Mouse (Mus musculus) cerebellum, postnatal 4 days (tissue): ENCODE data around the gene Immp2l.

Source experiments
- DNase-seq, 2 experiments: peaks; one replicate each; pipeline ENCODE4 v3.0.0; 2022; ENCODE audit warnings: low spot score in 2 of 2, mixed read lengths in 1 of 2

Immp2l gene

DNA sequence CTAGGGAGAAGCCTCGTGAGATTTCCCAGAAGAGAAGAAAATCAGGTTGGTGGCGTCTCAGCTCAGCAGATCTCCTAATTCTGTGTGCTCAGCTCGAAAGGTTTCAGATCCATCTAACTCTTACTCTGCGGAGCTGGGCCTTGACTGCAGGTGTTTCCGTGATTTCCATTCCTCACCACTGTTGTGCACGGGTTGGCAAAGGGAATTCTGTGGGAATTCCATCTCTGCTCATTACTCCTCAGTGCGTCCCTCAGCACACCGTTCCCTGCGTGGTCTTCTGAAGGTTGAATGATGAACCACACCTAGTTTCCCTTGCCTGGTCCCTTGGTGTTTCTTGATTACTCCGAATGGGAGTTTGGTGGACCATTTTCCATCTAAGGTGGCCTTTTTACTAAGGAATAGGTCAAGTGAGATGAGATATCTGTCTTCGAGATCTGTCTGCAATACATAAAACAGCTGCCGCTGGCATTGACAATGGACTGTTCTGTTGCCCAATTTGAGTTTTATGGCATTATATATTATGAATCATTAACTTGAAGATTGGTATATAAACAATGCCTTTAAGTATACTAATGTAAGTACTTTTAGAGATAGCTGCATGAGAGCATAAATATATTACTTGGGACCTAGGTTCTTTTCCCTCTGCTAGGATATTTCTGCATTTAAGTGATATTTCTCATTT is 23.3 kb downstream of the Immp2l start:
- no peak for DNase-seq

DNA sequence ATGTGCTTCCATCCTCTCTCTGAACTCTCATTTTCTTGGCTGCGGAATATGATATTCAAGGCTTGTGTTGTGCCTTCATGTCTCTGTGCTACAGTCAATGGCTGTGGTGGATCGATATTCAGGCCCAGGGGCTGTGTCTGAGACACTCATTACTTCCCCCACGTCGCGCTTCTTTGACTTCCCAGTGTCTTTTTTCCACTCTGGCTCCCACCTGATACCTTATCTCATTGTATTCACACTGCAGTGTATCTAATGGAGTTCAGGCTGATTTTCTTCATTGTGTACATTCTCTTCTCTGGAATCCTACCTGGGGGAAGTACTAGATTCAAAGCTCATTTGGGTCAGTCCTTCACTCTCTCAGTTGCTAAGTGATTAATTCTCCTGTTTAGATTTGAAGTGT is 27.1 kb downstream of the Immp2l start:
- DNase-seq: no peak

DNA sequence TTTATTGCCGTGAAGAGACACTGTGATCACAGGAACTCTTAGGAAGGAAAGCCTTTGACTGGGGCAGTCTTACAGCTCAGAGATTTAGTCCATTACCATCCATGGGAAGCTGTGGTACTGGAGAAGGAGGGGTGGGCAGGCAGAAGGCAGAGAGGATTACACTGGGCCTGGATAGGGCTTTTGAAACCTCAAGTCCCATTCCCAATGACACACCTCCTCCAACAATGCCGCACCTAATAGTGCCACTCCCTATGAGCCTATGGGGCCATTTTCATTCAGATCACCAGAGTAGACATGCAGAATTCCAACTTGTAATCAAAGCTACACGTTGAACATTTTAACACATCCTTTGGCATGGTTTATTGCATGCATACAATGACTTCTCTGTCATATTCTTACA is 29.0 kb downstream of the Immp2l start:
- no peak for DNase-seq

DNA sequence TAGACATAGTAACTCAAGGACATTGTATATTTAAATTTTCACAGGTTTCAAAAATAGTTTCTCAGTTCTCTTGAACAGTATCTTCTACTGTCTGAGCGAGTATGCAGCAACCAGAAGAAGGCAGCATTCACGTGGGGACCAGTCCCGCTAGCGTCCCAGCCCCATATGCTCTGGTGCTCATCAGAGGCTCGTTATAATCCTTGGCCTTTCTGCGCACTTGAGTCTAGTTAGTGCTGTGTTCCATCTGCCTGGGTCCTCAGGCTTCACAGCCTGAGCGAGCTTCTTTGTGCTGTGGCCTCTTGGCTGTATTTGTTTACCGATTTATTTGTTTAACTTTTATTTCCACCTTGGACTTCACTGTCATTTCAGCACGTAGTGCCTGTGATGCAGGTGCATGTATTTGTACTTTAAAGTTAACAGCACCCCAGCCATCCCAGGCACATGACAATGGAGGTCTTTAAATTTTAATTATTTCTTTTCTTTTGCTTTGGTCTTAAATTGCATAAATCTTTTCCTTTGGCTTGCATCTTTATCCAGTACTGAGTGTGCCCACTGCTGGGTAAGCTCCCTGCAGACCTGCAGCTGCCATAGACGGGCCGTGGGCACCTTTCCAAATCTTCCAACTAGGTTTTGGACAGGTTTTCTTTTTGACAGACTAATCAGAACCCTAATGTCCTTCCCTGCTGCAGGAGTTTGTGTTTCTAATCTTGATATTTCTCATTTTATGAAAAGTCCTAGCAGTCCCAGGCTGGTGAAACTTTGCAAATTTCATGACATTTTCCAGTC is 30.3 kb downstream of the Immp2l start:
- DNase-seq: peak in 1 of 2 experiments; percentile 57

DNA sequence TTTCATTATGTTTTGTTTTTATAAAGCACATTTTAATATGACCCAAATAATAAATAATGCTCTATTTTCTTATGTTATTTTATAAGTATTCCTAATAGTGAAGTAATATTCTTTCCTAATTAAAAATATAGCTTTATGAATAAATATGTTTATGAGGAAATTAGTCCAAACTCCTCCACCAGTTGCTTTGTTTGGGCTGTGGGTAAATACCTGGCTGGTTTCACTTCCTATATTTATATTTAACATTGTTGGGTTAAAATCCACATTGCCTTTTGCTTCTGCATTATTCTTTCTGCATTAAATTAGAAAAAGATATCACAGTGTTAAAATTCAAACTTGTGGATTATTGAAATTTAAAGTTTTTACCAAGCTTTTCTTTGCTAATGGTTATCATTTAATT is 32.1 kb downstream of the Immp2l start:
- DNase-seq: no peak

DNA sequence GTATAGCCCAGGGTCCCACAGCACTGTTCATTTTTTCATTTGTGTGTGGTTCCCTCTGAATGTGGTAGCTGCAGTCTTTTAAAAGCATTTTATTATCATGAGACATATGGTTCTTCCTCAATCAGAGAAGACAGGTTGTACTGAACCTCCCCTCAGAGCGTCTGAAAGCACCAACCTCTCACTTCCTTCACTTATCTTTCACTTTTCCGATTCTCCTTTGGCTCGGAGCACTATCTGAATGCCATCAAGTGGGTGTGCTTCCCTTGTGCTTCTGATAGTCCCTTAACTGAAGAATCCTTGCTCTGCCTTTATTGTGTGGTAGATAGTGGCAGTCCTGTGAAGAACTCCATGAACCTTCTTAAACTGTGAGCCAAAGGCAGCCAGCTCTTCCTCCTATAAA is 39.4 kb downstream of the Immp2l start:
- DNase-seq: no peak

DNA sequence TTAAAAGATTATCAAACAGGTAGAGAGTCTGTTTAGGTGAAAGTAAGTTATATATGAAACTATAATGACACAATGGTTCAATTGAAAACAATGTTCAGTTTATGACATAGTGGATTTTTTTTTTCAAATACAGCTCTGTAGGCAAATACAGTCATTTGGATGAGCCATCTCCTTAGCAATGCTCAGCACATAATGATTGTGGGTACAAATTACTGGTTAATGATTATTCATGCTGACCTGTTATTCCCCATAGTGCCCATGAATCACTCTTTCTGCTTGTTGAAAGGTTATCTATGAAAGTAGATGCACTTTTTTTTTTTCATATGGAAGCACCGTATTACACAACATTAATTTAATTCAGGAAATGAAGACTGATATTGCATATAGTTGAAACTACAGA is 58.0 kb downstream of the Immp2l start:
- no peak for DNase-seq

DNA sequence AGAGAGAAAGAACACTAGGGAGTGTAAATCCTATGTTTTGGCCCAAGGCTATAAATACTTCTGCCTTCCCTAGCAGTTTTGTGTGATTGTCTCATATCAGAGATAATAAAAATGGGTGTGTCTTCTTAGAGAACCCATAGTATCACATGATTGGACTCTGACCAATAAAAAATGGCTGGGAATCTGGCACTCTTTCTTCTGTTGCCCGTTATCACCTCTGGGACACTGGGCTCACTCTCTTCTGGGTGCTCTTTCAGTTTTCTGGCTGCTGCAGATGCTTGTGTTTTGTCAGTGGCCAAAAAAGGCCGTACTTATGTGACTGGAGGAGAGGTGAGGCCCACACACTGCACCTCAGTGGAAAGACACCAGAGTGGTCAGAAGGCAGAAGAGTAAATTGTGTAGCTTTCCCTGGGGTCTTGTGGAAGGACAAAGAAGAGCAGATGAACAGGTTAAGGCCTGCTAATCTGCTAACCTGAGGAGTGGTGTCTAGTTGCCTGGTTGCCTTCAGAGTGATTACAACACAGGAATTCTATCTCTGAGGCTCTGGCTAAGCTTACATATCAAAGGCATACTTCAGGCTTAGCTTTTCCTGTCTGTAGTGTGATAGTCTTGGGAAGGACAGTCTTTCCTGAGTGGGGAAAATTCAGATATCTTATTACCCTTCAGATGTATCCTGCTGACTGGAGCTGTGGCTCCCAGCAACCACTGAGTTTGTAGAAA is 60.6 kb downstream of the Immp2l start:
- no peak for DNase-seq

DNA sequence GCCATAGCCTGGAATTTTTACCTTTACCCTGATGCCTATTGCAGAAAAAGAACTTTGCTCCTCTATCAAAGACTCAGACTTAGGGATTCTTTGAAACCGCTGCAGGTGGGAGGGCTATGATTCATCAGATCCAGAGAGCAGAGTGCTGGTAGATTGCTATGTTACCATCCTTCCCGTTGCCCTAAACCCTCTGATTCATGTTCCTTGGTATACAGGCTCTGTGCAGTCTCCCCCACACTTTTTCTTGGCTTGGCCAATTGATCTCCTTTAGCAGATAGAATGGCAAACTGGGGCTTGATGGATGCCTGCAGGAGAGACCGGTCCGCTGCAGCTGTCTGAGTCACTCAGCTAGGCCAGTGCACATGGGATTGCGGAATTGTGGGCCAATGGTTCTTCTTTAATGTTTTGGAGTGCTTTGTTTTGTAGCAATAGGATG is 66.1 kb downstream of the Immp2l start:
- DNase-seq: no peak

DNA sequence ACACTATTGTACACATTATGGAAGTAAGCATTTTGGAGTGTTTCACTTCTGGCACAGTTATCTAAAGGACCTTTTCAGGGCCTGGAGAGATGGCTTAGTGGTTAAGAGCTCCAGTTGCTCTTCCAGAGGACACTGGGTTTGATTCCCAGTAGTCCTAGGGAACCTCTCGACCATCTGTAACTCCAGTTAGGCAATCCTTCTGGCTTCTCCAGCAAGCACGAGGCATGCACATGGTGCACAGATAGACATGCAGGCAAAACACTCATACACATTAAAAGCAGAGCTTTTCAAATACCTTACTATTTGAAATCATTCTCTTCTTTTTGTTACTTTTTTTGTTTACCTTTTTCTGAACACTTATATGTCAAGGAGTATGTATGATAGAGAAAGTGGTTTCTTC is 66.9 kb downstream of the Immp2l start:
- DNase-seq: no peak

DNA sequence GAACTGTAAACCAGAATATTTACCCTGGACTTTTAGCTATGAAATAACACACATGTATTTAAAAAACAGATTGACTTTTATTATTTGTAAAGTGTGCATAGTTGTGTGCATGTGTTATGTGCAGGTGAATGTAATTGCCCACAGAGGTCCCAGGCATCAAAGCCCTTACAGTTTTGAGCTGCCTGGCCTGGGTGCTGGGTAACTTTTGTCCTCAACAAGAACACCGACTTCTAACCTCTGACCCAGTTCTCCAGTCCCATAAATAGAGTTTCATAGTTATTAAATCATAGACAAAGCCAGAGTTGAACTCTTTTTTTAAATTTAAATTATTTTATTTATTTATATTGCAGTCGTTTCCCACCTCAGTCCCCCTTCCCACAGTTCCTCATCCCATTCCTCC is 67.4 kb downstream of the Immp2l start:
- DNase-seq: no peak

DNA sequence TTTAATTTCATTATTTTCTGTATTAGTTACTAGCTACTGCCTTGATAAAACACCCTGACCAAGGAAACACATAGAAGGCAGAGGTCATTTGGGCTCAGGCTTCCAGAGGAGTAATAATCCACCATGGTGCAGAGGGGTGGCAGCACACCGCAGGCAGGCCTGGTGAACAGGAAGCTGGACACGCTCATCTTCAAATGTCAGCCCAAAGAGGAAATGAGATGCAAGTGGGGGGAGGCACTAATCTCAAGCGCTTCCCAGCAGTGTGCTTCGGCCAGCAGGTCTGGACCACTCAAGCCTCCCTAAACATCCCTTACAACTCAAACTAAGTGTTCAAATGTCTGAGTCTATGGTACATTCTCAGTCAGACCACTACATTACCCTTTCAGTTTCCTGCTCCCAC is 72.2 kb downstream of the Immp2l start:
- DNase-seq: no peak

DNA sequence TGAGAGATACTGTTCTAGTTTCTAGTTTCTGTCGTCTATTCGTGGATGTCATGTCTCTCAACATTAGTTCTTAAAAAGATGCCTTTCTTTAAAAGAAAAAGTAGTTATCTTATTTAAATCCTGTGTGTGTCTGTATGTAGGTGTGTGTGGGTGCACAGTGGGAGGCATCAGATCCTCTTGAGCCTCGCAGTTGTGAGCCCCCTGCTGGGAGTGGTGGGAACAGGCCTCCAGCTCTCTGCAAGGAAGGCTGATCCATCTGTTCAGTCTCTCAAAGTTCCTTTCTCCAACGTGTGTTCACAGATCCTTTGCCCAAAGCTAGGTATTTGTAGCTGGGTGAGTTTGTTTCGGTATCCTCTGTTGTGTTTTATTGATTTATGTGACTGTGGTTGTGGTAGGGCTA is 73.5 kb downstream of the Immp2l start:
- DNase-seq: no peak

DNA sequence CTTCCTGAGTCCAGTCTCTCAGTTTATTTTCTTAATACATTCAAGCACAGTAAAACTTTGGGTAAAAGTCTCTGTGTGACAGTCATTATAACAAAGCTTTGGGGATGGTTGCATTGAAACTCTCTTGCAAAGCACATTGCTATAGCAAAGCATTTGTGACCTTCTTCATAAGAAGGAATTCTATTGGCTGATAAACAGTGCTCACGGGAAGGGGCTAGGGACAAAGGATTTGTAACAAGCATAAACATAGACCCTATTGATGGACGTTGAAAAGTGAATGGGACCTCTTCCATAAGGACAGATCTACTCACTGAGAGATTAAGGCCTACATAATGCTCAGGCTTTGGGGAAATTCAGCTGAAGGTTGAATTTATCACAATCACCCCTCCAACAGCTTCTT is 85.1 kb downstream of the Immp2l start:
- no peak for DNase-seq

DNA sequence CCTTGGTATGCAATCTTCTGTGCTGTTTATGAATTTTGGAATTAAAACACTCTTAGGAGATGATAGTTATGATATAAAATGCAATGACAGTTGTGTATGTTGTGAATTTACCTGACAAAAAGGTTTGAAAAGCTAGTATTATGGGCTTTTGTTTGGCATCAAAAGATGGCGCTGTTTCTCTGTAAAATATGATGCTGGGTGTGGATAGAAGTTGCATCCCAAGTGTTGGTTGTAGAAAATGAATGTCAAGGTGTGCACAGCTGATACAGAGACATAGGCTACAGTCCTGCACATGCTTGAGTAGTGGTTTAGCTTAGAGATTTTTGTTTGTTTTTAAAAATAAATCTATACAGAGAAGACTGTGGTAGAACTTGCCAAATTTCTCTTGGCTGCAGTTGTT is 87.6 kb downstream of the Immp2l start:
- peak in 1 of 2 experiments; percentile 8 for DNase-seq

DNA sequence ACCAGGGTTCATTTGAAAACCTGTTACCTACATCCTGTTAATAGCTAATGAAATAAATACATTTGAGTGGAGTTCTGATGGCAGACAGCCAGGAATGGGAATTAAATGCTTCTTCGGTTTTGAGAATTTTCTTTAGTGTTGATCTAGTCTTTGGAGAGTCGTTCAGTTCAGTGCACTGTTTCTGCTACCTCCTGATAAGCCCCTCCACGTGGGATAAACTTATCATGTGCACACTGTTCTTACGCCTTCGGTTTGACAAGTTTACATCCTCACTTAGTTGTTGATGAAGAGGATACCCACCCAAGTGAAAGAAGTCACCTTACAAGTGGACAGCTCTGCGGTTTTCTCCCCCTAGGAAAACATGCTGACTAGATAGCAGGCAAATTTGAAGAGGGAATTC is 88.2 kb downstream of the Immp2l start:
- no peak for DNase-seq

DNA sequence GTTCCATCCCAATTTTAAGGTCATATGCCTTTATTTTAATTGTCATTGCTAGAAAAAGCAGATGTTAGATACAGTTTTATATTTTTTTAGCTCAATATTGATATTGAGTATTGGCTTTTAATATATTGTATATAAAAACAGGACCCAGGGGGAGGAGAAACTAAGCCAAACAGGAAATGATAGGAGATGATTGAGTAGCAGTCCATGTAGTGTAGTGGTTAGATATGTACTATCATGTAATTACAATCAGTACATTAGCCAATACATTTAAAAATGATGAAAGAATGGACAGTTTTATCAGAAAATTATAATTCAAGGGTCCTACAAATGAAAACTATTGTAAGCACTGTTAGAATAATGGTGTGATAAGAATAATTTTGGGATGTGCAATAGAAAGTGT is 94.5 kb downstream of the Immp2l start:
- no peak for DNase-seq

DNA sequence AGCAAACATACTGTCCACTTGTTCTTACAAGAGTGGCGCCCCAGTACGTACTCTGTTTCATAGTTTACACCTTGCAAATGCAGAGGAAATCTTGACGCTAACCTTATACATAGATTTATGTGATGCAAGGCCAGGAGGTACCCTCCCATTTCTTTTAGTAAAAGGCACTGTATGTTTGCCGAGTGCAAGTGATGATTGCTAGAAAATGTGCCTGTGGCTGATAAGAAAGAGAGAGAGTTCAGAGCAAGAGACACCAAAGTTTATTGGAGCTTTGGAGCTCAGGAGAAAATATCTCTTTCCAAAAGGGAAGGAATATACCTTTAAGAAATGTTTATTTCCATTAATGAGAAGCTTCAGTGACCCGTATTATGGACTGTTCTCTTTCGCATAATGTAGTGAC is 95.8 kb downstream of the Immp2l start:
- no peak for DNase-seq

DNA sequence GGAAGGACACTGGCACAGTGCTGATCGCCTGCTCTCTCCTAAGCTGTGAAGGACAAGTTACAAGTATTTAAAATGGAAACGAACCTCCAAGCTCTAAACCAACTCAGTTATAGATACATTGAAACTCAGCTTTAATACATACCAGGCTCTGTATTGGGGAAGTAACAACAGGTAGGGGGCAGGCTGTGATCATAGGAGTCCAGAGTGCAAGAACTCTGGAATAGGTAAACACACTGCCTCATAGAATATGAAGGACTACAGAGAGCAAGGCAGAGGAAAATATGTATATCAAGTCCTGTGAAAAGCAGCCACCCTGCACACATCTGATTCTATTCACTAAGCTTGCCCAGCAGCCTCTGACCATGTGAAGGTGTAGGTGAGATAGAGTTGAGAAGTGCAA is 99.3 kb downstream of the Immp2l start:
- no peak for DNase-seq

DNA sequence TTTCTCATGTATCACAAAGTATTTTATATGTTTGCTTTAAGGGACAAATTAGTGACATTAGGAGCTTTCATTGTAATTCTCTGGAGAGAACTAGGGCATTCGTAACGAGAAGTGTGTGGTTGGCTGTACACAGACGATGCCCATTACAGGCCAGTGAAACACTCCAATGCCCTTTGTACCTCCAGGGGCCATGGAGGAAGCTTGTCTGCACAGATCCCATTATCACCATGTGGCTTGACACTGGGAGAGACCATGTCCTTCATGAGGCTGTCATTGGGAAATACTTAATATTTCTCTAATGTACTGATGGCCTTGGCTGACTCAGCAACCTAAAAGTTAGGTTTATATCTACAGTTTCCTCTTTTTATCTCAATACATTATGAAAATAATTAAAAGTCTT is 111.0 kb downstream of the Immp2l start:
- DNase-seq: no peak

DNA sequence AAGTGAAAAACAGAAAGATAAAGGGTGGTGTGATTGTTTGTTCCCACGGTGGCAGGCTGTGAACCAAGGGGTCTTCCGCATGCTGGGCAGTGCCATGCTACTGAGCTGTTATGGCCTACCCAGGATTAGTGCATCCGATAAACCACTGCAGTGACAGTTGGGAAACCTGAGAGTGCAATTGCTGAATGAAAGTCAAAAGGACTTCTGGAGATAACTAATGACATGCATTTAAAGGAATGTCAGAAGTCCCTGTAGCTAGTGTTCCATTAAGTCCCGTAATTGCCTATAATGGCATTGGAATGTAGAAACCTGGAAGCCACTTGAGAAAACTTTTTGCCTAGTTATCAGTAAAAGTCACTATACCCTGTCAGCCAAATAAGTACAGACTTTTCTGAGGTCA is 135.7 kb downstream of the Immp2l start:
- DNase-seq: no peak

DNA sequence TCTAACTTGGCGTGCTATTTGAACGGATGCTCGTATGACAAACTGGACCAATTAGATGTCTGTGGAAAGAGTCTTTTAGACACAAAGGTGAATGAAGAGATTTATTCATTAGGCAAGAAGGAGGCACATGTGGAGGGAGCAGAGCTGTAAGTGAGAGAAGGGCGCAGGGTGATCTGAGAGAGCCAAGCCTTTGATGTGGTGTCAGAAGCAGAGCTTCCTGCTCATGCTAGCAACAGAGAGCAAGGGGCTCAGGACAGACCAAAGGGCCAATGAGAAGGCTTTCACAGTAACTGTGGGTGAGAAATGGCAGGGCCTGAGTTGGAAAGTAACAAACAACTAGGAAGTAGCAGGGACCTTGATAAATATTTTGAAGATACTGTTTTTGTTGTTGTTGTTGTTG is 143.9 kb downstream of the Immp2l start:
- DNase-seq: no peak

DNA sequence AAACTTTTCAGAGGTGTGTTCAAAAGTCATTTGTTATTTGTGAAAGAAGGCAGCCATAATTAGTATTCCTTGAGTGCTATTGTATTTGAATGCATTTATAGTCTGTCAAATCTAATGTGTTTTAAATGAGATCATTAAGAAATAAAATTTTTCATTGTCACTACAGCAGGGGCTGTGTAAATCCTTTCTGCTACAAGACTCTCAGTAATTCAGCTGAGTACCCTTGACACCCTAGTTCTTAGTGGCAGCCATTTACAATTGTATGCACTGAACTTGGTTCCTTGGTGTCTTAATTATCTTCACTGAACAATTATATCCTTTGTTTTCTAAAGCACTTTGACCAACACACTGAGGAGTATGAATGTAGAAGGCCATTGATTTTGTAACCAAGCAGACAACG is 146.2 kb downstream of the Immp2l start:
- no peak for DNase-seq
